Mouse (Mus musculus) lung, postnatal 0 days (tissue): ENCODE data around the gene Atxn7l2. TPM values are rescaled to one million over a fixed set of nuclear protein-coding genes. Genes with fewer than 3 reads are reported as not detected.
"Not testable (repeated sequence)": the region's sequence is repeated elsewhere in the genome, so short reads cannot be mapped to it uniquely, and the experiment has no call there.

Experiments
- ATAC-seq: fragments of 200-750 bp; cut with Nextera tagmentation; 2 replicates; pipeline ENCODE4 v1.8.0; 2017; ENCODE audit warnings: moderate library complexity
- DNase-seq: peaks from one replicate; pipeline ENCODE4 v3.0.0-alpha.2; 2016; ENCODE audit warnings: low spot score
- H3K27ac ChIP-seq: fragments of 300-500 bp; sonication (generic); 2 replicates; pipeline ENCODE4 v1.5.1; 2014; ENCODE audit warnings: antibody characterized with exemption, mild to moderate bottlenecking, low read length, mixed read lengths
- H3K27me3 ChIP-seq: fragments of 300-500 bp; sonication (generic); replicated peaks from 2 replicates; pipeline ENCODE4 v1.6.1; 2014; ENCODE audit warnings: low read length, mixed read lengths; ENCODE audit not compliant: insufficient read depth
- H3K36me3 ChIP-seq: fragments of 300-500 bp; sonication (generic); 2 replicates; pipeline ENCODE4 v1.6.1; 2014; ENCODE audit warnings: low read length, mixed read lengths; ENCODE audit not compliant: insufficient read depth
- H3K4me1 ChIP-seq: fragments of 300-500 bp; sonication (generic); 2 replicates; pipeline ENCODE4 v1.6.1; 2014; ENCODE audit warnings: antibody characterized with exemption, low read depth, low read length, mixed read lengths; ENCODE audit not compliant: insufficient read depth
- H3K4me2 ChIP-seq: fragments of 300-500 bp; sonication (generic); replicated peaks from 2 replicates; pipeline ENCODE4 v1.6.1; 2014; ENCODE audit warnings: low read depth, mild to moderate bottlenecking, low read length, moderate library complexity, mixed read lengths
- H3K4me3 ChIP-seq: fragments of 300-500 bp; sonication (generic); 2 replicates; pipeline ENCODE4 v1.5.1; 2014; ENCODE audit warnings: low read depth, low read length
- H3K9ac ChIP-seq: fragments of 300-500 bp; sonication (generic); replicated peaks from 2 replicates; pipeline ENCODE4 v1.6.1; 2014; ENCODE audit warnings: low read depth, mild to moderate bottlenecking
- H3K9me3 ChIP-seq: fragments of 300-500 bp; sonication (generic); 2 replicates; pipeline ENCODE4 v1.6.1; 2016; ENCODE audit warnings: low read length, mixed read lengths
- CTCF ChIP-seq: IDR thresholded peaks from 2 replicates; pipeline ENCODE4 v1.5.1; 2016; ENCODE audit warnings: antibody characterized with exemption, mild to moderate bottlenecking
- EP300 ChIP-seq: IDR thresholded peaks from 2 replicates; pipeline ENCODE4 v1.6.1; 2016; ENCODE audit warnings: antibody characterized with exemption, mild to moderate bottlenecking, control low read depth
- WGBS: fragments of 180-500 bp; shearing (Covaris S2); extraction: QIAGEN DNeasy Blood & Tissue Kit; methylation state at CpG from one replicate; pipeline ENCODE4 v1.1.7; 2014; 5-methylcytosine and 5-hydroxymethylcytosine counted together
- polyA plus RNA-seq: library from polyadenylated mRNA; unstranded; fragments of >200 nt; fragmentation: Nextera tagmentation; extraction: Ambion mirVana; gene quantifications from 2 replicates; pipeline ENCODE4 v1.2.1, GENCODE M21; 2015

Atxn7l2 gene
- polyA plus RNA-seq, 1 experiment from 2014 or later = 6.7 TPM

DNA sequence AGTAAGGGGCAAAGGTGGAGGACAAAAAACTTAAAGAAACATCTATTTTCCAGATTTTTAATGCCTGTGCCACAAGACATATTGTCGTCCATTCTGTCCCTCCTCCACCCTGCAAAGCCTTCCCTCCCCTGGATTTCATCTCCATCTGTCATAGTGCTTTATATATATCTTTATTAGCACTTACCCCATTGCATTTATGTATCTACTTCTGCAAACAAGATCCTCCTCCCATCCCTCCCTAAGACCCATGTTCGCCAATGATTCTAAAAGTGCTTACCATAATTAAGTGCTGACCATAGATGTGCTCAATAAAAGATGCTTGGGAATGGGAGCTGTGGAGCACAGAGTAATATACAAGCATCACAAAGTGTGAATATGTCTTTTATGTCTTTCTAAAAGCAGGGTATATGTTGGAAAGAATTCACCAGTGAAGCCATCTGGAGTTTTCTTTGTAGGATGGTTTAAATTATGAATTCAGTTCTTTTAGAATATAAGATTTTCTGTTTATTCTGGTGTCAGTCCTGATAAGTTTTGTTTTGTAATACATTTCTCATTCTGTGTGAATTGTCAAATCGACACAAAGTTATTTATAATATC lies 30.6 kb upstream of the Atxn7l2 start:
- no peaks in the 10 kb centered on the region for H3K27me3 ChIP-seq
- H3K36me3 ChIP-seq = no peaks in the 10 kb centered on the region
- H3K4me3 ChIP-seq = no peak overlapping the region
- H3K9me3 ChIP-seq = no peaks in the 10 kb centered on the region
- H3K27ac ChIP-seq = no peak overlapping the region
- no peak overlapping the region for H3K4me2 ChIP-seq
- 84% methylated on average over 3 of the region's 3 CpGs for WGBS
- no peak overlapping the region for H3K9ac ChIP-seq
- TF ChIP-seq EP300 = no peak
- no peak for TF ChIP-seq CTCF
- no peaks in the 10 kb centered on the region for H3K4me1 ChIP-seq
- no peak for DNase-seq
- ATAC-seq = no peak

DNA sequence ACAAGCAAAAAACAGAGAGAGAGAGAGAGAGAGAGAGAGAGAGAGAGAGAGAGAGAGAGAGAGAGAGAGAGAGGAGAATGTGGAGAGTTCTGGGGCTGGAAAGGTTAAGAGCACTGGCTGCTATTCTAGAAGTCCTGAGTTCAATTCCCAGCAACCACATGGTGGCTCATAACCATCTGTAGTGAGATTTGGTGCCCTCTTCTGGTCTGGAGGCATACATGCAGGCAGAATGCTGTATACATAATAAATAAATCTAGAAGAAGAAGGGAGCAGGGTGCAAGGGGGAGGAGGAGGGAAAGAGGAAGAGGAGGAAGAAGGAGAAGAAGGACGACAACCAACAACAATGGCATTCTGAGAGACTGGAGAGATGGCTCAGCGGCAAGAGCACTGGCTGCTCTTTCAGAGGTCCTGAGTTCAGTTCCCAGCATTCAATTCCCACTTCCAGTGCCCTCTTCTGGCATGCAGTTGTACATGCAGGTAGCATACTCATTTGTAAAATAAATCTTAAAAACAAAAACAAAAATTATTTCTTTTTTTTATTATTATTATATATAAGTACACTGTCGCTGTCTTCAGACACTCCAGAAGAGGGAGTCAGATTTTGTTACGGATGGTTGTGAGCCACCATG lies 26.9 kb upstream of the Atxn7l2 start:
- H3K27ac ChIP-seq, H3K4me3 ChIP-seq, H3K9me3 ChIP-seq, H3K4me2 ChIP-seq, DNase-seq, H3K9ac ChIP-seq, H3K27me3 ChIP-seq, H3K4me1 ChIP-seq, H3K36me3 ChIP-seq, ATAC-seq: not testable (repeated sequence)
- 82% methylated on average over 4 of the region's 4 CpGs for WGBS

DNA sequence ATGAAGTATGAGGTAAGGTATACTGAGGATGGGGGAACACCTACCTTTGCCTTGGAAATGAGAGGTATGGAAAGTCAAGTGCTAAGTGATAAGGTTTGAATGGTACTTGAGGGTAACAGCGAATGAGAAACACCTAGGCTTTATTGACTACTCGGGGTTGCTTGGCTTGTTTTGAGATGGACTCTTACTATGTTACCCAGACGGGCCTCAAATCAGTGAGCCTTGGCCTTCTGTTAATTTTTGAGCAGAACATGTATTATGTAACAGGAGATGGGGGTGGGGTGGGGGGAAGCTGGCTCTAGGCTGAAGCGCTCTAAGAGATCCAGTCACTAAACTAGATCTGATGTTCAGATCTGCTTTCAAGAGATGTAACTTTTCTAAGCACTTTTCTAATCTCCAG lies 20.9 kb upstream of the Atxn7l2 start:
- WGBS = 54% methylated on average over 4 of the region's 4 CpGs
- H3K4me3 ChIP-seq = no peak overlapping the region
- no peak for DNase-seq
- H3K4me1 ChIP-seq = no peaks in the 10 kb centered on the region
- TF ChIP-seq CTCF (no peak), EP300 (no peak)
- ATAC-seq = no peak
- no peaks in the 10 kb centered on the region for H3K36me3 ChIP-seq
- H3K9me3 ChIP-seq = no peaks in the 10 kb centered on the region
- H3K27me3 ChIP-seq = peaks cover under 1% of the 10 kb centered on the region; the same call in 1 of the 2 replicates
- H3K9ac ChIP-seq = no peak overlapping the region
- no peak overlapping the region for H3K4me2 ChIP-seq
- no peak overlapping the region for H3K27ac ChIP-seq

DNA sequence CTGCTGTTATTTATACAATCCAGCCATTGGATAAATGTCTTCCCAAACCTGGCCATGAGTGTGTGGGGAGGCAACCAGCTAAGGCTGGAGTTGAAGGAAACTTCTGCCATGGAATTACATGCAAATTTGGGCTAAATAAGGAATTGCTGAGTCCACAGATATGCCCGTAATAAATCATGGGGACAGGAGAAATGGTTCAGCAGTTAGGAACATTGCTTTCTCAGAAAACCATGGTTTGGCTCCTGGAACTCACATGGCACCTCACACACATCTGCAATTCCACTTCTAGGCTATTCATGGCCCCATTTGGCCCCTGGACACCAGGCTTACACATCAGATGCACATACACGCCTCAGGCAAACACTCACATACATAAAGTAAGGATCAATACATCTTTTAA lies 16.8 kb upstream of the Atxn7l2 start:
- TF ChIP-seq EP300 (no peak), CTCF (no peak)
- Histone ChIP-seq H3K4me3 (no peak overlapping the region), H3K4me1 (no peaks in the 10 kb centered on the region), H3K4me2 (no peak overlapping the region), H3K27ac (no peak overlapping the region), H3K9me3 (no peaks in the 10 kb centered on the region), H3K36me3 (no peaks in the 10 kb centered on the region), H3K9ac (no peak overlapping the region), H3K27me3 (peaks cover 16% of the 10 kb centered on the region)
- ATAC-seq (no peak), DNase-seq (no peak)
- 73% methylated on average over 2 of the region's 2 CpGs for WGBS

DNA sequence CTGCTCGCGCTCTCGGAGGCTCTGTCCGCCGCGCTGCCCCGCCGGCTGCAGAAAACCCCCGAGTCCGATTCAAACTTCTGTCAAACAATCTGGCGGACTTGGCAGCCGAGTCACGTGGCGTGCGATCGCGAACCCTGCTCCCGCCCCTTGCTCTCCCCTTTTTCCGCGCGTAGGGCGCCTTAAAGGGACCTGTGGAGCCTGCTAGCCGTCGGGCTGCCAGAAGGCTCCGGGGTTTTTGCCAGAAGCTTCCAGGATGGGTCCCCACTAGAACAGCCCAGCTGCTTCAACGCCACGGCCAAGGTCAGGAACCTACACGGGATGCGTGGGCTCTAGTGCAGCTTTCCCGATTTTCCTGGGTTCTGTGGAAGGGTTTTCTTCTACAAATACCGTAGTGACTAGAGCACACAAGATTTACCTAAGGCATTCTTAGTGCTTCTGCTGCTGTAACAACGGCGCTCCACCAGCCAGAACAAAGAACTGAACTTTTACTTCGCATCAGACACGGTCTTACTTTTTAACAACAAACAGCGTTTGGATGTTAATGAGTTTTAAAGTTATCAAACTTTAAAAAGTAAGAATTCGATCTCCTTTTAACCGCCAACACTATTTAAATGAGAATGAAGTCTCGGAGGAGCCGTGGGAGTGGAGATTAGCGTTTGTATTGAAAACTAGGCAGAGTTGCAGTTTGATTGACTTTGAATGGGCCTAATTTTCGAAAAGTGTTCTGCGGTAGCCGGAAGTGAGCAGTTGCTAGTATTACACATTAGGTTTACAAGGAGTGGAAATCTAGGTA lies 16.0 kb upstream of the Atxn7l2 start, which contains the start of gene Sypl2:
Gene Sypl2 (minus strand): TSS at position 91 of the 793 bp plus-strand sequence.
- Histone ChIP-seq H3K4me2 (peak within 1 kb of the TSS; percentile 72), H3K27me3 (peaks cover 16% of the 10 kb centered on the region), H3K9ac (0 out of 2 replicates have a peak within 1 kb of the TSS, but pooled peaks have one; percentile 26), H3K4me3 (peak within 1 kb of the TSS; percentile 42), H3K4me1 (no peaks in the 10 kb centered on the region), H3K9me3 (no peaks in the 10 kb centered on the region), H3K36me3 (no peaks in the 10 kb centered on the region), H3K27ac (no peak within 1 kb of the TSS)
- ATAC-seq (peak; percentile 28; the same call in 1 of the 2 replicates), DNase-seq (peak; percentile 49)
- no peak for TF ChIP-seq EP300
- no peak for TF ChIP-seq CTCF
- 5% methylated on average over 40 of the region's 44 CpGs for WGBS

DNA sequence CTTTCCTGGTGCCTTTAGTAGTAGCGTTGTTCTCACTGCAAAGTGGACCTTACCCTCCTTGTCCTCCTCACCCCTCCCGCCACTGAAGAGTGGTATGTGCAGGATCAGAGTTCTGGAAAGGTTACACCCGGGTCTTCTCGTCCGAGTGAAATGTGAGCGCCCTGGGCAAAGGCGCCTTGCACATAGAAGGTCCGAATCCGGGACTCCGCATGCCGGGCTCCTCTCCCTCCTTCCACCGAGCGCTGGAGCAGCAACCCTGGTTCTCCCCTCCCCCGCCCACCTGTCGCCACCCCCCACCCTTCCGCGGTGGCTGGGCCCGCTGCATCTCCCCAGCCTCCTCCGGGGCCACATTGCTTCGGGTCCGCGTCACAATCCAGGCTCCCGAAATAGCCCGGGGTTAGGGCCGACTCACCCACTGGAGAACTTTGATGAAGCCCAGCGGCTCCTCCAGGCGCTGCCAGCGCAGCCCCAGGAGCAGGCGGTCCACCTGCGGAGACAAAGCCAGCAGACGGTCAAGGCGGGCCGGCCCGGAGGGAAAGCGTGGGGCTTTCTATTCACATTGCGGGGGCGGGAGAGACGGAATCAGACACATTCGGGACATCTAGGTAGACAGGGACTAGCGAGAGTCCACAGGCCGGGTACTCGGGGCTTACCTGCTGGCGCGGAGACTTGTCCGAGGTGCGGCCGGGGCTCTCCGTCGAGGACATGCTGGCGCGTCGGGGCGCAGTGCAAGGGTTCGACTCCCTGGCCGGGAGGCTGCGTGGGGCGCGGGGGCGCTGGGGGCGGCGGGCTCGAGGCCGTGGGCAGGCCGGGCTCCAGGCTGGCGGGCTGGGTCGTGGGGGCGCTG lies 15.2 kb upstream of the Atxn7l2 start:
- H3K36me3 ChIP-seq = no peaks in the 10 kb centered on the region
- H3K9me3 ChIP-seq = no peaks in the 10 kb centered on the region
- TF ChIP-seq CTCF (no peak), EP300 (no peak)
- H3K4me3 ChIP-seq = peak overlapping the region; percentile 42
- 4% methylated on average over 54 of the region's 67 CpGs for WGBS
- H3K4me2 ChIP-seq = peak overlapping the region; percentile 72
- no peaks in the 10 kb centered on the region for H3K4me1 ChIP-seq
- peaks cover 16% of the 10 kb centered on the region for H3K27me3 ChIP-seq
- ATAC-seq (peak; percentile 8; the same call in 1 of the 2 replicates), DNase-seq (no peak)
- no peak overlapping the region for H3K9ac ChIP-seq
- no peak overlapping the region for H3K27ac ChIP-seq
